Mouse (Mus musculus): ENCODE results near the gene Ydjc.

GRCm38 (mm10) chr16:17177623-17178170 lies 33.3 kb downstream of the Ydjc start:
- TF ChIP-seq MAFK (IDR thresholded peaks at IDR 0.05; ENCODE audit: borderline replicate concordance, low read depth, low read length) (no peak), CHD2 (IDR thresholded peaks at IDR 0.05; ENCODE audit: low read length) (no peak), BHLHE40 (IDR thresholded peaks at IDR 0.05; ENCODE audit: borderline replicate concordance, low read depth, low read length) (no peak), USF2 (IDR thresholded peaks at IDR 0.05; ENCODE audit: borderline replicate concordance in 1 of 2, insufficient read depth in 1 of 2, low read depth in 1 of 2, low read length in 2 of 2) (no peak), EP300 (IDR thresholded peaks at IDR 0.05; ENCODE audit: low read depth in 1 of 2, low read length in 2 of 2) (no peak), POLR2AphosphoS5 (IDR thresholded peaks at IDR 0.05; ENCODE audit: borderline replicate concordance, low read depth, low read length) (no peak), JUND (IDR thresholded peaks at IDR 0.05; ENCODE audit: low read depth, low read length) (no peak), NRF1 (IDR thresholded peaks at IDR 0.05; ENCODE audit: insufficient read depth, low read depth, low read length, poor library complexity, severe bottlenecking) (no peak), KAT2A (conservative IDR thresholded peaks at IDR 0.05; ENCODE audit: low read depth, low read length) (no peak)

Data from MEL (cell line).